ENCODE assay signal across 10 mouse cellular contexts in the genomic region with DNA sequence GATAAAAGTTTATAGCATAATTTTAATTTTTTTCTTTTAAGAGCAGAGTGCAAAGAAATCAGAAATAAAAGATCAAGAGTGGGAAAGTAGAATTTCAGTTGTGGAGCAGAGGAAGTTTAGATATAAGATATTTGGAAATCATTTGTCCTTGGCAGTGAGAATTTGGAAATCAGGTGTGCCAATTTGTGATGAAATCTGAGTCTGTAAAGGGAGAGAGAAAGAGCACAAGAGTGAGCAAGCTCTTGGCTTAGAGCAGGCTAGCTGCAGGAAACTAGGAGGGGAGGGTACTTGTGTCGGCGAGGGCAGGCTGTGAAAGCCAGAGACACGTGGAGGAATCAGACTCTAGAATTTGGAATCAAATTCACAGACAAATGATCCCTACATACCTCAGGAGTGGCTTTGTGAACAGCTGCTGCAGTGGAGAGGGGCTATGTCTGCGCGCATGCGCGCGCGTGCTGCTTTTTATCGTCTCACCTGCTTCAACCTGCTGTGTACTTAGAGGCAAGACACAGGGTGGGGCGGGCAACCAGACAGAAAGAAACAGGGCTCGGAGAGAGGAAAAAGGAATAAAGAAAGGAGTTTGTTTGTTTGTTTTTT. TPM values are rescaled to one million over a fixed set of nuclear protein-coding genes. Genes with fewer than 3 reads are reported as not detected.
A peak's percentile ranks its signal among the peaks of the same experiment; 100 is the strongest.
DNase-seq lines count a peak whose midpoint lies in the region; ATAC-seq and TF ChIP-seq lines count a peak whose summit lies in the region.
"Had no signal": no experiment of that assay in that cellular context is flagged by ENCODE, and none has a peak within 500 bp of the region (broad histone marks: within the 10 kb centered on the region; RNA-seq: fewer than 3 reads in every experiment).

No protein-coding gene starts in this region.

- H3K36me3 ChIP-seq in midbrain, embryonic 10.5 days, result no peaks in the 10 kb centered on the region
- no peaks in the 10 kb centered on the region for H3K36me3 ChIP-seq in midbrain, embryonic 11.5 days (ENCODE audit: control insufficient read depth, insufficient read depth, low read length)
- H3K36me3 ChIP-seq in embryonic facial prominence, embryonic 14.5 days (ENCODE audit: control insufficient read depth, insufficient read depth, low read length), result no peaks in the 10 kb centered on the region
- H3K36me3 ChIP-seq in midbrain, postnatal 0 days (ENCODE audit: insufficient read depth, low read length), result no peaks in the 10 kb centered on the region
- H3K36me3 ChIP-seq in liver, postnatal 0 days (replicated peaks; ENCODE audit: insufficient read depth, low read length), result no peaks in the 10 kb centered on the region

- no peaks in the 10 kb centered on the region for H3K27me3 ChIP-seq in midbrain, embryonic 10.5 days (ENCODE audit: low read depth, poor library complexity, severe bottlenecking)
- no peaks in the 10 kb centered on the region for H3K27me3 ChIP-seq in midbrain, embryonic 11.5 days (ENCODE audit: control insufficient read depth, insufficient read depth, low read length)
- no peaks in the 10 kb centered on the region for H3K27me3 ChIP-seq in embryonic facial prominence, embryonic 14.5 days (replicated peaks; ENCODE audit: control insufficient read depth, insufficient read depth, low read length)
- no peaks in the 10 kb centered on the region for H3K27me3 ChIP-seq in midbrain, postnatal 0 days (ENCODE audit: insufficient read depth, low read length)
- no peaks in the 10 kb centered on the region for H3K27me3 ChIP-seq in liver, postnatal 0 days (ENCODE audit: insufficient read depth, low read length)

- DNase-seq in midbrain, embryonic 10.5 days (ENCODE audit: low spot score), result no peak
- DNase-seq in midbrain, embryonic 11.5 days (ENCODE audit: low spot score, missing footprints), result no peak
- DNase-seq in embryonic facial prominence, embryonic 14.5 days (ENCODE audit: low spot score), result peak; percentile 80
- DNase-seq in kidney, adult 8-10 months, result peak; percentile 35 to 40
- DNase-seq in midbrain, postnatal 0 days (ENCODE audit: low spot score), result peak; percentile 46
- DNase-seq in liver, postnatal 0 days, result no peak
- DNase-seq in layer of hippocampus, postnatal 10 days (ENCODE audit: low spot score in 2 of 2), result no peak
- DNase-seq in heart, postnatal 36 days, result no peak

- intact Hi-C loops in heart, postnatal 36 days (cut with DNase I), result no loop called here

- WGBS in midbrain, embryonic 10.5 days, result 54% methylated on average over 12 of the region's 12 CpGs
- WGBS in midbrain, embryonic 11.5 days, result 60% methylated on average over 12 of the region's 12 CpGs
- WGBS in embryonic facial prominence, embryonic 14.5 days, result 37% methylated on average over 12 of the region's 12 CpGs
- WGBS in midbrain, postnatal 0 days, result 50% methylated on average over 12 of the region's 12 CpGs
- 48% methylated on average over 12 of the region's 12 CpGs for WGBS in liver, postnatal 0 days (ENCODE audit: insufficient replicate concordance)

- peaks cover 21% of the 10 kb centered on the region for H3K4me1 ChIP-seq in midbrain, embryonic 10.5 days
- H3K4me1 ChIP-seq in midbrain, embryonic 11.5 days (ENCODE audit: control insufficient read depth, insufficient read depth, low read length), result peaks cover 8% of the 10 kb centered on the region
- H3K4me1 ChIP-seq in embryonic facial prominence, embryonic 14.5 days (ENCODE audit: control insufficient read depth, insufficient read depth, low read length), result peaks cover 17% of the 10 kb centered on the region
- H3K4me1 ChIP-seq in midbrain, postnatal 0 days (ENCODE audit: insufficient read depth, low read length), result no peaks in the 10 kb centered on the region
- no peaks in the 10 kb centered on the region for H3K4me1 ChIP-seq in liver, postnatal 0 days (ENCODE audit: insufficient read depth)

- no peak for TF ChIP-seq EP300 in liver, postnatal 0 days (IDR thresholded peaks at IDR 0.05; ENCODE audit: low read depth)

- H3K9ac ChIP-seq in midbrain, embryonic 11.5 days (ENCODE audit: low read length), result no peak overlapping the region
- 0 out of 2 replicates have a peak overlapping the region, but pooled peaks have one; percentile 15 for H3K9ac ChIP-seq in embryonic facial prominence, embryonic 14.5 days (ENCODE audit: low read depth, low read length)
- H3K9ac ChIP-seq in midbrain, postnatal 0 days (replicated peaks; ENCODE audit: low read length, poor library complexity, severe bottlenecking), result no peak overlapping the region
- H3K9ac ChIP-seq in liver, postnatal 0 days (replicated peaks), result no peak overlapping the region

- no peak overlapping the region for H3K4me2 ChIP-seq in midbrain, embryonic 11.5 days
- H3K4me2 ChIP-seq in embryonic facial prominence, embryonic 14.5 days (ENCODE audit: low read depth, low read length), result peak overlapping the region; percentile 43
- H3K4me2 ChIP-seq in midbrain, postnatal 0 days (ENCODE audit: low read depth, low read length, poor library complexity, severe bottlenecking), result peak overlapping the region; percentile 30
- no peak overlapping the region for H3K4me2 ChIP-seq in liver, postnatal 0 days (ENCODE audit: low read depth, low read length)

- ATAC-seq in midbrain, embryonic 11.5 days (ENCODE audit: low FRiP score), result no peak
- ATAC-seq in embryonic facial prominence, embryonic 14.5 days (ENCODE audit: low read depth), result peak; percentile 87
- no peak for ATAC-seq in midbrain, postnatal 0 days (ENCODE audit: low FRiP score)
- no peak for ATAC-seq in liver, postnatal 0 days
- ATAC-seq: Patski had no signal

- H3K9me3 ChIP-seq in midbrain, embryonic 10.5 days (replicated peaks), result no peaks in the 10 kb centered on the region
- no peaks in the 10 kb centered on the region for H3K9me3 ChIP-seq in midbrain, embryonic 11.5 days (ENCODE audit: control insufficient read depth, low read length)
- H3K9me3 ChIP-seq in embryonic facial prominence, embryonic 14.5 days (ENCODE audit: control insufficient read depth, low read length), result no peaks in the 10 kb centered on the region
- no peaks in the 10 kb centered on the region for H3K9me3 ChIP-seq in midbrain, postnatal 0 days (ENCODE audit: low read length)
- no peaks in the 10 kb centered on the region for H3K9me3 ChIP-seq in liver, postnatal 0 days (ENCODE audit: low read length)

- peak overlapping the region; percentile 30 for H3K4me3 ChIP-seq in midbrain, embryonic 10.5 days
- H3K4me3 ChIP-seq in midbrain, embryonic 11.5 days (ENCODE audit: low read depth, low read length), result no peak overlapping the region
- H3K4me3 ChIP-seq in embryonic facial prominence, embryonic 14.5 days (ENCODE audit: low read depth, low read length), result peak overlapping the region; percentile 6
- peak overlapping the region; percentile 12; the same call in 1 of the 2 replicates for H3K4me3 ChIP-seq in midbrain, postnatal 0 days (ENCODE audit: low read depth, low read length)
- no peak overlapping the region for H3K4me3 ChIP-seq in liver, postnatal 0 days (ENCODE audit: low read depth, low read length)

- no peak for TF ChIP-seq CTCF in midbrain, postnatal 0 days (IDR thresholded peaks at IDR 0.05)
- no peak for TF ChIP-seq CTCF in liver, postnatal 0 days (IDR thresholded peaks at IDR 0.05; ENCODE audit: low read depth)

- peak overlapping the region; percentile 9; the same call in 1 of the 2 replicates for H3K27ac ChIP-seq in midbrain, embryonic 10.5 days (replicated peaks)
- H3K27ac ChIP-seq in midbrain, embryonic 11.5 days (ENCODE audit: low read depth, low read length), result no peak overlapping the region
- peak overlapping the region; percentile 44; the same call in 1 of the 2 replicates for H3K27ac ChIP-seq in embryonic facial prominence, embryonic 14.5 days (replicated peaks; ENCODE audit: low read depth, low read length)
- peak overlapping the region; percentile 32; the same call in 1 of the 2 replicates for H3K27ac ChIP-seq in midbrain, postnatal 0 days (ENCODE audit: low read depth, low read length)
- no peak overlapping the region for H3K27ac ChIP-seq in liver, postnatal 0 days (ENCODE audit: low read depth)

RNA-seq across cellular contexts. Expression of gene Mfap4, which starts 8.3 kb away (rescaled TPM):
- polyA plus RNA-seq in midbrain, embryonic 10.5 days (2016; fragmentation: Nextera tagmentation; extraction: Ambion mirVana), result 38.4 and 59.9 TPM in 2 replicates
- polyA plus RNA-seq in midbrain, embryonic 11.5 days (2014; fragmentation: Nextera tagmentation; extraction: Ambion mirVana), result 69.8 and 78.9 TPM in 2 replicates
- 420 and 428 TPM in 2 replicates for polyA plus RNA-seq in embryonic facial prominence, embryonic 14.5 days (2014; fragmentation: Nextera tagmentation; extraction: Ambion mirVana)
- total RNA-seq in midbrain, postnatal 0 days (2014; rRNA removed), result 10.1 and 22.8 TPM in 2 replicates
- polyA plus RNA-seq in midbrain, postnatal 0 days (2015; fragmentation: Nextera tagmentation; extraction: Ambion mirVana), result 14.1 and 16.4 TPM in 2 replicates
- 4.9 TPM in 2 replicates for polyA plus RNA-seq in liver, postnatal 0 days (2015; fragmentation: Nextera tagmentation; extraction: Ambion mirVana)
- 10 to 100 TPM; 10.6 to 11.2 TPM for total RNA-seq in layer of hippocampus, postnatal 10 days (2021)
- 10 to 100 TPM; 32.3 to 38.4 TPM for total RNA-seq in heart, postnatal 36 days (2021)
- polyA plus RNA-seq: Patski had no signal

RNA-seq across cellular contexts. Expression of gene Mapk7, which starts 17.3 kb away (rescaled TPM):
- 89.2 and 94.6 TPM in 2 replicates for polyA plus RNA-seq in midbrain, embryonic 10.5 days (2016; fragmentation: Nextera tagmentation; extraction: Ambion mirVana)
- 51.0 and 58.3 TPM in 2 replicates for polyA plus RNA-seq in midbrain, embryonic 11.5 days (2014; fragmentation: Nextera tagmentation; extraction: Ambion mirVana)
- polyA plus RNA-seq in embryonic facial prominence, embryonic 14.5 days (2014; fragmentation: Nextera tagmentation; extraction: Ambion mirVana), result 49.6 and 59.2 TPM in 2 replicates
- total RNA-seq in midbrain, postnatal 0 days (2014; rRNA removed), result 37.3 and 46.1 TPM in 2 replicates
- 36.6 and 36.9 TPM in 2 replicates for polyA plus RNA-seq in midbrain, postnatal 0 days (2015; fragmentation: Nextera tagmentation; extraction: Ambion mirVana)
- 4.8 and 5.6 TPM in 2 replicates for polyA plus RNA-seq in liver, postnatal 0 days (2015; fragmentation: Nextera tagmentation; extraction: Ambion mirVana)
- 10 to 100 TPM; 46.0 to 51.1 TPM for total RNA-seq in layer of hippocampus, postnatal 10 days (2021)
- total RNA-seq in heart, postnatal 36 days (2021), result 1 to 10 TPM; 5.7 to 6.4 TPM

RNA-seq across cellular contexts. Expression of gene Rnf112, which starts 23.0 kb away (rescaled TPM):
- polyA plus RNA-seq in midbrain, embryonic 10.5 days (2016; fragmentation: Nextera tagmentation; extraction: Ambion mirVana), result 0.42 and 0.66 TPM in 2 replicates
- 0.40 and 0.51 TPM in 2 replicates for polyA plus RNA-seq in midbrain, embryonic 11.5 days (2014; fragmentation: Nextera tagmentation; extraction: Ambion mirVana)
- polyA plus RNA-seq in embryonic facial prominence, embryonic 14.5 days (2014; fragmentation: Nextera tagmentation; extraction: Ambion mirVana), result 0.78 and 1.0 TPM in 2 replicates
- total RNA-seq in midbrain, postnatal 0 days (2014; rRNA removed), result 75.6 and 86.9 TPM in 2 replicates
- polyA plus RNA-seq in midbrain, postnatal 0 days (2015; fragmentation: Nextera tagmentation; extraction: Ambion mirVana), result 35.7 and 36.2 TPM in 2 replicates
- 0.04 and 0.06 TPM in 2 replicates for polyA plus RNA-seq in liver, postnatal 0 days (2015; fragmentation: Nextera tagmentation; extraction: Ambion mirVana)
- 100 to 1,000 TPM; 201 to 230 TPM for total RNA-seq in layer of hippocampus, postnatal 10 days (2021)
- total RNA-seq in heart, postnatal 36 days (2021), result not detected
- polyA plus RNA-seq: Patski; spleen, adult 2 months had no signal

RNA-seq across cellular contexts. Expression of gene B9d1, which starts 28.1 kb away (rescaled TPM):
- polyA plus RNA-seq in midbrain, embryonic 10.5 days (2016; fragmentation: Nextera tagmentation; extraction: Ambion mirVana), result 52.5 and 56.0 TPM in 2 replicates
- 35.1 and 39.6 TPM in 2 replicates for polyA plus RNA-seq in midbrain, embryonic 11.5 days (2014; fragmentation: Nextera tagmentation; extraction: Ambion mirVana)
- polyA plus RNA-seq in embryonic facial prominence, embryonic 14.5 days (2014; fragmentation: Nextera tagmentation; extraction: Ambion mirVana), result 32.5 and 37.5 TPM in 2 replicates
- total RNA-seq in midbrain, postnatal 0 days (2014; rRNA removed), result 26.3 and 28.1 TPM in 2 replicates
- polyA plus RNA-seq in midbrain, postnatal 0 days (2015; fragmentation: Nextera tagmentation; extraction: Ambion mirVana), result 25.1 and 27.5 TPM in 2 replicates
- polyA plus RNA-seq in liver, postnatal 0 days (2015; fragmentation: Nextera tagmentation; extraction: Ambion mirVana), result 1.4 and 1.6 TPM in 2 replicates
- 10 to 100 TPM; 30.8 to 34.2 TPM for total RNA-seq in layer of hippocampus, postnatal 10 days (2021)
- 1 to 10 TPM; 6.2 to 7.4 TPM for total RNA-seq in heart, postnatal 36 days (2021)

Comparison
In these comparisons a context has a peak if more than half of its experiments do, and no peak if none do; other contexts are left out.
1. DNase-seq: peak in embryonic facial prominence, embryonic 14.5 days (single experiment), kidney, adult 8-10 months (2 of 2) and midbrain, postnatal 0 days (single experiment); none in midbrain, embryonic 10.5 days (single experiment), midbrain, embryonic 11.5 days (single experiment), liver, postnatal 0 days (single experiment), layer of hippocampus, postnatal 10 days (0 of 2) and heart, postnatal 36 days (0 of 2).
2. H3K27ac ChIP-seq: peak in midbrain, embryonic 10.5 days (single experiment), embryonic facial prominence, embryonic 14.5 days (single experiment) and midbrain, postnatal 0 days (single experiment); none in midbrain, embryonic 11.5 days (single experiment) and liver, postnatal 0 days (single experiment).
3. H3K4me3 ChIP-seq: peak in midbrain, embryonic 10.5 days (single experiment), embryonic facial prominence, embryonic 14.5 days (single experiment) and midbrain, postnatal 0 days (single experiment); none in midbrain, embryonic 11.5 days (single experiment) and liver, postnatal 0 days (single experiment).
4. H3K4me2 ChIP-seq: peak in embryonic facial prominence, embryonic 14.5 days (single experiment) and midbrain, postnatal 0 days (single experiment); none in midbrain, embryonic 11.5 days (single experiment) and liver, postnatal 0 days (single experiment).
5. RNA of gene Rnf112, which starts 23.0 kb away (polyA plus RNA-seq): 35.7 to 36.2 TPM in midbrain, postnatal 0 days; 0.78 to 1.0 TPM in embryonic facial prominence, embryonic 14.5 days, 0.42 to 0.66 TPM in midbrain, embryonic 10.5 days, 0.40 to 0.51 TPM in midbrain, embryonic 11.5 days and 0.04 to 0.06 TPM in liver, postnatal 0 days; every median in the first group is over 10 times any median in the second.